Mouse (Mus musculus) WW6 (cell line): ENCODE results near the gene Hyls1.

Source experiments
- DNase-seq: peaks from one replicate; pipeline ENCODE4 v3.0.0-alpha.2; 2013; ENCODE audit warnings: low read depth, low spot score

Gene Hyls1

GRCm38 (mm10) chr9:35543099-35543860 lies 26.9 kb downstream of the Hyls1 start:
- DNase-seq: no peak

GRCm38 (mm10) chr9:35541941-35542340 lies 28.3 kb downstream of the Hyls1 start:
- DNase-seq: no peak

- DNase-seq: peak; percentile 36
These were observed 28.7 kb downstream of the Hyls1 start for GRCm38 (mm10) chr9:35541488-35541887.

GRCm38 (mm10) chr9:35541024-35541423 lies 29.2 kb downstream of the Hyls1 start:
- no peak for DNase-seq

- DNase-seq: no peak
These were observed 31.0 kb downstream of the Hyls1 start for GRCm38 (mm10) chr9:35539001-35539750.

GRCm38 (mm10) chr9:35535876-35536275 lies 34.3 kb downstream of the Hyls1 start:
- no peak for DNase-seq

GRCm38 (mm10) chr9:35535110-35535509 lies 35.1 kb downstream of the Hyls1 start:
- peak; percentile 38 for DNase-seq

GRCm38 (mm10) chr9:35533266-35533665 lies 36.9 kb downstream of the Hyls1 start:
- no peak for DNase-seq

GRCm38 (mm10) chr9:35529796-35530195 lies 40.4 kb downstream of the Hyls1 start:
- no peak for DNase-seq

- DNase-seq: no peak
These were observed 41.1 kb downstream of the Hyls1 start for GRCm38 (mm10) chr9:35529141-35529540.

GRCm38 (mm10) chr9:35523941-35524411 lies 46.2 kb downstream of the Hyls1 start:
- peak; percentile 33 for DNase-seq

GRCm38 (mm10) chr9:35523541-35523940 lies 46.7 kb downstream of the Hyls1 start:
- DNase-seq: no peak

GRCm38 (mm10) chr9:35522821-35523515 lies 47.2 kb downstream of the Hyls1 start:
- DNase-seq: no peak

GRCm38 (mm10) chr9:35522241-35522640 lies 48.0 kb downstream of the Hyls1 start:
- no peak for DNase-seq

GRCm38 (mm10) chr9:35520631-35521348 lies 49.4 kb downstream of the Hyls1 start:
- no peak for DNase-seq

- no peak for DNase-seq
These were observed 52.0 kb downstream of the Hyls1 start, which contains the start of gene Gm1113 for GRCm38 (mm10) chr9:35518169-35518568. Gene Gm1113, minus strand, starts transcription at chr9:35518269.

- DNase-seq: no peak
These were observed 53.5 kb downstream of the Hyls1 start for GRCm38 (mm10) chr9:35516711-35517110.

- DNase-seq: no peak
These were observed 54.0 kb downstream of the Hyls1 start for GRCm38 (mm10) chr9:35516182-35516581.

- no peak for DNase-seq
These were observed 56.3 kb downstream of the Hyls1 start for GRCm38 (mm10) chr9:35513900-35514299.
